Mouse (Mus musculus) olfactory bulb, adult 2 months (tissue): ENCODE data around the gene Rhod.

ENCODE experiments used
- CTCF ChIP-seq: fragments of 200-500 bp; IDR thresholded peaks from 2 replicates; pipeline ENCODE4 v1.5.1; 2012; ENCODE audit warnings: low read depth, mild to moderate bottlenecking, low read length, moderate library complexity; ENCODE audit not compliant: insufficient read depth
- POLR2A ChIP-seq: fragments of 200-500 bp; IDR thresholded peaks from 2 replicates; pipeline ENCODE4 v1.6.1; 2012; ENCODE audit warnings: mild to moderate bottlenecking, low read depth, low read length, moderate library complexity; ENCODE audit not compliant: insufficient read depth

DNA sequence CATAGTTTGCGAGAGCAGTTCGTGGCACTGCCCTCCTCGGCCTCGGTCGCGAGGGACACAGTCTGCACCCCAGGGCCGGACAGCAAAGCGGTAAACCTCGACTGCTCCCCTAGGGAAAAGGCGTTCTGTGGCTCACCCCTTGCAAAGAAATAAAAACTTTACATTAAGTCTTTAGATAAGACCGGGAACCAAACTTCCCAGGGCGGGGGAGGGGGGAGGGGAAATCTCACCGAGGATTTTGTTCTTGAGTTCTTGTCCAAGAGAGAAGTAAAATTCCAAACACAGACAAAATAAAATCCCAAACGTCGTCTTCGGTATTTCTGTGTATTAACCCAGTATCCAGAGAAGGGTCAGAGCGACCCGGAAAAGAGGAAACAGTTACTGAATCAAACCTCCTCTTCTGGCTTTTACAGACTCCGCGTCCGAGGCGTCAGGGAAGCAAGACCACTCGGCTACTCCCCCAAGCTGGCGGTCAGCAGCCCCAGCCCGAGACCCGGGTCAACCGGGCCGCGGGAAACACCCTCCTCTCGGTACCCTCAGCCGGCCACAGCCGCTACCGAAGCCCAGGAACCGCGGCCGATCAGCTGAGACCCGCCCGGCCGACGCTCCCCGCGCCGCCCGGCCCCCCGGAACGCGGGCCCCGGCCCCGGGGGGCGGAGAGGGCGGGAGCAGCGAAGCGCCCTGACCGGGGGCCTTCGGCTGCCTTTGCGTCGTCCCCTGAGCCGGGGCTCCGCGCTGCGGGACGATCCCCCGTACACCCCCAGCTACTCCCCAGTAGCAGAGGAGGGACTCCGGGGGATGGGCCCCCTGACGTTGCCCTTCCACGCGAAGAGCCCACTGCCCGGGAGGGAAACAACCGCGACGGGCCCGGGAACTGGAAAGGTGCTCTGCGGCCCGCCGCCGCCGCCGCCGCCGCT, 42.9 kb downstream of the Rhod start:
- TF ChIP-seq POLR2A (no peak), CTCF (no peak)
